Mouse (Mus musculus) liver, adult 2 months (tissue): ENCODE data around the gene Dlgap4.

ENCODE experiments used
- CTCF ChIP-seq: fragments of 200-500 bp; IDR thresholded peaks from 2 replicates; pipeline ENCODE4 v1.5.1; 2011; ENCODE audit warnings: low read depth, low read length, control low read depth
- POLR2A ChIP-seq: fragments of 200-500 bp; IDR thresholded peaks from 2 replicates; pipeline ENCODE4 v1.6.1; 2011; ENCODE audit warnings: low read length, control low read depth; ENCODE audit not compliant: insufficient read depth; ENCODE audit errors: extremely low read depth

DNA sequence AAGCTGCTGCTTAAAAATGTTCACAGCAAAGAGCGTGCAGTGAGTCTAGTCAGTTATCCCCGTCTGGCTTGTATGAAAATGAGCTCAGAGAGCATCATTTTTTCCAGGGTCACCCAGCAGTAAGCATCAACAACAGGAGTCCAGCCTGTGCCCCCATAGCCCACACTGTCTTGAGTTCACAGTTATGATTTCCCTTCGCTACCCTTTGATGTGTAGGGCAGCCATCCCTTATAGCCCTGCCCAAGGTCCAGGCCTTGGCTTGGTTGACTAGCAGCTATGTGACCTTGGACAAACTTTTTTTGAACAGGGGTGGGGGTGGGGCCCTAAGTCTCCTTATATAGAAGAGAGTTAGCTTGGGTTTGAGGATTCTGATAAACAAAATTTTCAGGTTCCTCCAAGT is 44.2 kb upstream of the Dlgap4 start:
- TF ChIP-seq CTCF: no peak
- TF ChIP-seq POLR2A: no peak
